In the genomic region with DNA sequence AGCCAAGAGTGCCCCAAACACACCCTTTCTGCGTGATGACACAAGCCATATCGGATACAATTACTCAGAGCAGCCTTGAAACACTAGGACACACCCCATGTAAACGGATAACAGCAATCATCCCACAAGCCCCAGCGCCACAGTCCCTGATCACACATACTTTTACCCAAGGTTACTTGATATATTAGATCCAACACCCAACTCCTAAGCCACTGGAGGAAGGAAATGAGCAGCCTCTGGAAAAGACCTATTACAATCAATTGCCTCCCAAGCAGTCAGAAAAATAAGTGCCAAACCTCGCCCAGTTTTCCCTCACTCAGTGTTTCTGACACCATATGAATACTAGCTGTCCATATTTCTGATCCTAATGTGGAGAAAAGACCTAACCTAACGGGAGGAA, we compare ENCODE assay signal across 8 mouse cellular contexts. TPM values are rescaled to one million over a fixed set of nuclear protein-coding genes. Genes with fewer than 3 reads are reported as not detected.
DNase-seq lines count a peak whose midpoint lies in the region; ATAC-seq lines count a peak whose summit lies in the region.
"Had no signal": no experiment of that assay in that cellular context is flagged by ENCODE, and none has a peak within 500 bp of the region (broad histone marks: within the 10 kb centered on the region; RNA-seq: fewer than 3 reads in every experiment).

No protein-coding gene starts in this region.

- peak overlapping the region; percentile 88 for H3K4me2 ChIP-seq in limb, embryonic 12.5 days
- peak overlapping the region; percentile 76; the same call in 1 of the 2 replicates for H3K4me2 ChIP-seq in stomach, embryonic 14.5 days (replicated peaks; ENCODE audit: low read depth, low read length)

- H3K4me1 ChIP-seq in limb, embryonic 12.5 days (replicated peaks), result 0 out of 2 replicates have a peak, but pooled peaks cover 11% of the 10 kb centered on the region
- H3K4me1 ChIP-seq in stomach, embryonic 14.5 days (ENCODE audit: control insufficient read depth, insufficient read depth, low read length), result no peaks in the 10 kb centered on the region

- no peak overlapping the region for H3K9ac ChIP-seq in limb, embryonic 12.5 days (replicated peaks)
- H3K9ac ChIP-seq in stomach, embryonic 14.5 days (replicated peaks; ENCODE audit: low read depth, low read length), result no peak overlapping the region

- no peak overlapping the region for H3K27ac ChIP-seq in limb, embryonic 12.5 days
- no peak overlapping the region for H3K27ac ChIP-seq in stomach, embryonic 14.5 days (ENCODE audit: low read length)

- ATAC-seq in limb, embryonic 12.5 days (ENCODE audit: insufficient number of reproducible peaks, insufficient read depth, low FRiP score, low TSS enrichment, low read depth), result no peak
- no peak for ATAC-seq in stomach, embryonic 14.5 days (ENCODE audit: insufficient number of reproducible peaks, insufficient read depth, low FRiP score, low read depth)
- ATAC-seq in monocyte, adult 5-6 weeks (replicated peaks; ENCODE audit: insufficient number of reproducible peaks, low FRiP score, low TSS enrichment, poor library complexity, severe bottlenecking), result no peak

- 72% methylated on average over 6 of the region's 6 CpGs for WGBS in limb, embryonic 12.5 days
- WGBS in stomach, embryonic 14.5 days, result 71% methylated on average over 6 of the region's 6 CpGs

- 0 out of 2 replicates have a peak, but pooled peaks cover 6% of the 10 kb centered on the region for H3K36me3 ChIP-seq in limb, embryonic 12.5 days
- H3K36me3 ChIP-seq in stomach, embryonic 14.5 days (ENCODE audit: control insufficient read depth, insufficient read depth, low read length), result peaks cover 8% of the 10 kb centered on the region

- H3K4me3 ChIP-seq in limb, embryonic 12.5 days (replicated peaks), result no peak overlapping the region
- H3K4me3 ChIP-seq in stomach, embryonic 14.5 days (ENCODE audit: low read depth, low read length), result peak overlapping the region; percentile 74; the same call in 1 of the 2 replicates

- H3K27me3 ChIP-seq in limb, embryonic 12.5 days, result no peaks in the 10 kb centered on the region
- no peaks in the 10 kb centered on the region for H3K27me3 ChIP-seq in stomach, embryonic 14.5 days (ENCODE audit: control insufficient read depth, insufficient read depth, low read length)

- peak; percentile 21 for DNase-seq in urinary bladder, postnatal 14 days (ENCODE audit: low spot score)
- DNase-seq in urinary bladder, postnatal 10 days (ENCODE audit: low spot score), result no peak
- DNase-seq in fibroblast of lung, adult 2 months (ENCODE audit: low read depth), result peak; percentile 10
- no peak for DNase-seq in MN1 (ENCODE audit: low spot score)

- no peaks in the 10 kb centered on the region for H3K9me3 ChIP-seq in limb, embryonic 12.5 days
- H3K9me3 ChIP-seq in stomach, embryonic 14.5 days (ENCODE audit: control insufficient read depth, low read depth, low read length), result no peaks in the 10 kb centered on the region

RNA-seq across cellular contexts. Expression of gene Serpinb6c, which starts 29.2 kb away (rescaled TPM):
- 0.15 and 0.25 TPM in 2 replicates for polyA plus RNA-seq in limb, embryonic 12.5 days (2016; fragmentation: Nextera tagmentation; extraction: Ambion mirVana)
- 0.70 TPM in 1 of 2 replicates, not detected in the other for polyA plus RNA-seq in stomach, embryonic 14.5 days (2014; fragmentation: Nextera tagmentation; extraction: Ambion mirVana)
- total RNA-seq in monocyte, adult 5-6 weeks (2017), result not detected in 3 replicates
- polyA plus RNA-seq: erythroblast, embryonic 14.5 days had no signal

RNA-seq across cellular contexts. Expression of gene Nqo2, which starts 29.7 kb away (rescaled TPM):
- polyA plus RNA-seq in limb, embryonic 12.5 days (2016; fragmentation: Nextera tagmentation; extraction: Ambion mirVana), result 14.1 and 16.6 TPM in 2 replicates
- polyA plus RNA-seq in stomach, embryonic 14.5 days (2014; fragmentation: Nextera tagmentation; extraction: Ambion mirVana), result 27.7 and 29.8 TPM in 2 replicates
- total RNA-seq in monocyte, adult 5-6 weeks (2017), result 23.0 to 32.6 TPM (median 30.4 TPM) in 3 replicates

Comparison
In these comparisons a context has a peak if more than half of its experiments do, and no peak if none do; other contexts are left out.
1. DNase-seq: peak in urinary bladder, postnatal 14 days (single experiment) and fibroblast of lung, adult 2 months (single experiment); none in urinary bladder, postnatal 10 days (single experiment) and MN1 (single experiment).